Mouse (Mus musculus) ES-Bruce4 (cell line): Measurements from ENCODE around the gene Dnaja3.

Experiments
- CTCF ChIP-seq: IDR thresholded peaks from one replicate; pipeline ENCODE4 v1.8.1; 2011; ENCODE audit warnings: low read depth, low read length
- EP300 ChIP-seq: IDR thresholded peaks from 2 replicates; pipeline ENCODE4 v1.6.1; 2011; ENCODE audit warnings: low read depth, low read length; ENCODE audit not compliant: insufficient read depth
- POLR2A ChIP-seq: IDR thresholded peaks from one replicate; pipeline ENCODE4 v1.8.1; 2011; ENCODE audit warnings: low read length; ENCODE audit not compliant: insufficient read depth

DNA sequence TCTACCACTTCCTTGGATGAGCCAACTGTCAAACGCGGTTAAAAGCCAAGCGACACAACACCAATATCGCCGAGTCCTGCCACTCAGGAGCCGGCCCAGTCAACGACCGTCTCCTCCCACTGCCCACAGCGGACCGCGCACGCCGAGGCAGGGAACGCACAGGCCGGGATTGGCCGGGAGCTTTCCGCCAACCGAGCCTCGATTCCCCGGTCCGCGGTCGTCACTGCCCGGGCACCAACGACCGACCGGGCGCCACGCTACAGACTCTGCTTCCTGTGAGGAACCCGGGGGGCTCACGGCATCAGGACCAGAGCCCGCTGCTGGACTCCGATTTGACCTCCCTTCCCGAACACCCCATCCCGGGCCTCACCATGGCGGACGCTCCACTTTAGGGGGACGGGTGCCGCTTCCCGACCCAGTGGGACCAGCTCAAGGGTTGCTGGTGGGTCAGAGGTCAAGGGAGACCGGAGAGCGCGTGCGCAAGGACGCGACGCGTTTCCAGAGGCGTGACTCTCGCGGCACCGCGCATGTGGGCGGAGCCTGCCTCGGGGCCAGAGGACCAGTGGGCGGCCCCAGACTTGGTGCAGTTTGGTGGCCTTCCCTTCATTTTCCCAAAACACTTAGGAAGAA lies 15.2 kb upstream of the Dnaja3 start, which contains the start of gene Pam16:
- TF ChIP-seq POLR2A: no peak
- TF ChIP-seq CTCF: no peak
- TF ChIP-seq EP300: no peak
